Mouse (Mus musculus) liver, embryonic 14.5 days (tissue): ENCODE data around the gene Pkig.

Experiments
- CTCF ChIP-seq: IDR thresholded peaks from 2 replicates; pipeline ENCODE4 v1.5.1; 2016; ENCODE audit warnings: antibody characterized with exemption, low read depth, control low read depth
- EP300 ChIP-seq: IDR thresholded peaks from 2 replicates; pipeline ENCODE4 v1.6.1; 2016; ENCODE audit warnings: antibody characterized with exemption, low read depth

GRCm38 (mm10) chr2:163712874-163713273 is 54.7 kb downstream of the Pkig start:
- no peak for TF ChIP-seq EP300
- TF ChIP-seq CTCF: no peak
